ENCODE assay signal across 9 mouse cellular contexts in the genomic region with DNA sequence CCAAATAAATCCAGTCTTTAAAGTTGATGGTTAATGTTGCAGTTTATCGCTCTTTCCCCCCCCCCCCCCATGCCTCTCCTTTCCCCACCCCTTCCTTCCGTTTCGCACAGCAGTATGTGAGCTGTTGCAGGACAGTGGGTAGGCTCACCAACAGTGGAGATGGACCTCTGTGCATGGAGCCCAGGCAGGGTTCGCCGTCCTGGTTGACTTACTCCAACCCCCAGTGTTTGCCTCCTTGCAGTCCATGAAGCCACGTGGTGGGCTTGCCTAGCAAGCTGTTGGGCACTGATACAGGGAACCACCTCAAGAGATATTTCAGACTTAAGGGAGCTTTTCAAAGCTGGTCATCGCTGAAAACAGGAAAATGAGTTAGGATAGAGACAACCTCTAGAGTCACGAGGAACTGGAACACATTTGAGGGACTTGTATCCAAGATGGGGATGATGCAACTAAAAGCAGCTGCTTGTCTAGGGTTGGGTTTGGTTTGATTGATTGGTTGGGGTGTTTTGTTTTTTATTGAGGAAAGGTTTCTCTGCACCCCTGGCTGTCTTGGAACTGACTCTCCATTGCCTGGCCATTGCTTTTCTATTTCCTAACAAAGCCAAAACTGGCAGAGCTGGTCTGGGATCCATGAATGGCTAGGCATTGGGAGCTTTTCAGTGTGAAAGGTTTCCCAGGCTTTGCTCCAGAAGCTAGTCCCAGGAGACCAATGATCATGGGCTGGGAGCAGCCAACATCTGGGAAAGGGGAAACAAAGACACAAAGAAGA. TPM values are rescaled to one million over a fixed set of nuclear protein-coding genes. Genes with fewer than 3 reads are reported as not detected.
DNase-seq lines count a peak whose midpoint lies in the region; ATAC-seq and TF ChIP-seq lines count a peak whose summit lies in the region.
"Had no signal": no experiment of that assay in that cellular context is flagged by ENCODE, and none has a peak within 500 bp of the region (broad histone marks: within the 10 kb centered on the region; RNA-seq: fewer than 3 reads in every experiment).

No protein-coding gene starts in this region.

- H3K4me1 ChIP-seq in intestine, embryonic 16.5 days (ENCODE audit: control insufficient read depth, insufficient read depth, low read length), result peaks cover 36% of the 10 kb centered on the region
- peaks cover 21% of the 10 kb centered on the region for H3K4me1 ChIP-seq in intestine, postnatal 0 days (replicated peaks; ENCODE audit: control insufficient read depth, insufficient read depth, low read length)
- H3K4me1 ChIP-seq in MEL (ENCODE audit: control insufficient read depth in 1 of 2, insufficient read depth in 2 of 2, low read length in 2 of 2), result peaks cover 0 to 21% of the 10 kb centered on the region in 2 experiments; a peak in 3 of 4 replicates
- peaks cover 30% of the 10 kb centered on the region for H3K4me1 ChIP-seq in embryonic fibroblast, embryonic 13.5 days (ENCODE audit: control insufficient read depth, insufficient read depth, low read length)
- peaks cover 53% of the 10 kb centered on the region for H3K4me1 ChIP-seq in limb, embryonic 12.5 days (replicated peaks)
- peaks cover 40% of the 10 kb centered on the region for H3K4me1 ChIP-seq in hindbrain, embryonic 13.5 days (replicated peaks)

- WGBS in intestine, embryonic 16.5 days, result 77% methylated on average over 8 of the region's 8 CpGs
- WGBS in intestine, postnatal 0 days, result 65% methylated on average over 8 of the region's 8 CpGs
- 83% methylated on average over 7 of the region's 8 CpGs for WGBS in limb, embryonic 12.5 days
- WGBS in hindbrain, embryonic 13.5 days, result 79% methylated on average over 8 of the region's 8 CpGs

- peak in 1 of 2 experiments; percentile 49; a peak in 1 of 4 replicates for TF ChIP-seq POLR2A in MEL (IDR thresholded peaks at IDR 0.05; ENCODE audit: control insufficient read depth in 1 of 2, insufficient read depth in 1 of 2, low read depth in 1 of 2, low read length in 2 of 2, poor library complexity in 1 of 2)
- TF ChIP-seq POLR2A in embryonic fibroblast, embryonic 13.5 days (IDR thresholded peaks at IDR 0.05; ENCODE audit: low read depth, low read length), result no peak

- no peaks in the 10 kb centered on the region; the same call in none of the 2 replicates for H3K79me2 ChIP-seq in MEL (ENCODE audit: control insufficient read depth, insufficient read depth, low read length, poor library complexity)

- TF ChIP-seq RAD21 in MEL (IDR thresholded peaks at IDR 0.05; ENCODE audit: low read depth, low read length), result no peak

- no peak overlapping the region for H3K9ac ChIP-seq in intestine, embryonic 16.5 days (ENCODE audit: low read depth, low read length)
- no peak overlapping the region for H3K9ac ChIP-seq in intestine, postnatal 0 days (ENCODE audit: low read depth, low read length)
- H3K9ac ChIP-seq in MEL (ENCODE audit: control insufficient read depth, low read depth, low read length, poor library complexity, severe bottlenecking), result no peak overlapping the region
- no peak overlapping the region for H3K9ac ChIP-seq in limb, embryonic 12.5 days (replicated peaks)
- no peak overlapping the region for H3K9ac ChIP-seq in hindbrain, embryonic 13.5 days

- no peak overlapping the region for H3K4me2 ChIP-seq in intestine, embryonic 16.5 days (ENCODE audit: low read depth, low read length)
- H3K4me2 ChIP-seq in intestine, postnatal 0 days (replicated peaks; ENCODE audit: low read depth), result no peak overlapping the region
- no peak overlapping the region for H3K4me2 ChIP-seq in limb, embryonic 12.5 days
- no peak overlapping the region for H3K4me2 ChIP-seq in hindbrain, embryonic 13.5 days

- H3K27me3 ChIP-seq in intestine, embryonic 16.5 days (replicated peaks; ENCODE audit: control insufficient read depth, insufficient read depth, low read length), result no peaks in the 10 kb centered on the region
- H3K27me3 ChIP-seq in intestine, postnatal 0 days (replicated peaks; ENCODE audit: control insufficient read depth, insufficient read depth, low read length), result no peaks in the 10 kb centered on the region
- no peaks in the 10 kb centered on the region for H3K27me3 ChIP-seq in MEL (ENCODE audit: control insufficient read depth in 1 of 2, insufficient read depth in 2 of 2, low read length in 2 of 2)
- no peaks in the 10 kb centered on the region for H3K27me3 ChIP-seq in limb, embryonic 12.5 days
- peaks cover 47% of the 10 kb centered on the region for H3K27me3 ChIP-seq in hindbrain, embryonic 13.5 days

- no peak for ATAC-seq in intestine, embryonic 16.5 days
- no peak for ATAC-seq in intestine, postnatal 0 days
- no peak for ATAC-seq in limb, embryonic 12.5 days (ENCODE audit: insufficient number of reproducible peaks, insufficient read depth, low FRiP score, low TSS enrichment, low read depth)
- no peak for ATAC-seq in hindbrain, embryonic 13.5 days (ENCODE audit: low FRiP score)

- peak overlapping the region; percentile 50; the same call in 1 of the 2 replicates for H3K27ac ChIP-seq in intestine, embryonic 16.5 days (ENCODE audit: low read length)
- H3K27ac ChIP-seq in intestine, postnatal 0 days (ENCODE audit: low read depth, low read length), result no peak overlapping the region; the same call in 1 of the 2 replicates
- no peak overlapping the region; the same call in 1 of the 2 replicates for H3K27ac ChIP-seq in MEL (ENCODE audit: control insufficient read depth, low read depth, low read length)
- H3K27ac ChIP-seq in embryonic fibroblast, embryonic 13.5 days (ENCODE audit: insufficient read depth, low read length), result peak overlapping the region; percentile 55
- peak overlapping the region; percentile 54 for H3K27ac ChIP-seq in limb, embryonic 12.5 days
- H3K27ac ChIP-seq in hindbrain, embryonic 13.5 days, result no peak overlapping the region; the same call in 1 of the 2 replicates

- H3K9me3 ChIP-seq in intestine, embryonic 16.5 days (ENCODE audit: control insufficient read depth, low read length), result no peaks in the 10 kb centered on the region
- H3K9me3 ChIP-seq in intestine, postnatal 0 days (ENCODE audit: control insufficient read depth), result no peaks in the 10 kb centered on the region
- no peaks in the 10 kb centered on the region for H3K9me3 ChIP-seq in MEL (replicated peaks; ENCODE audit: insufficient read depth, low read length)
- H3K9me3 ChIP-seq in limb, embryonic 12.5 days, result no peaks in the 10 kb centered on the region
- H3K9me3 ChIP-seq in hindbrain, embryonic 13.5 days, result no peaks in the 10 kb centered on the region

- TF ChIP-seq CTCF in intestine, postnatal 0 days (IDR thresholded peaks at IDR 0.05; ENCODE audit: low read depth), result no peak
- no peak for TF ChIP-seq CTCF in MEL (IDR thresholded peaks at IDR 0.05 in 2 of 3, conservative IDR thresholded peaks at IDR 0.05 in 1 of 3; ENCODE audit: control insufficient read depth in 1 of 3, insufficient read depth in 1 of 3, low read depth in 2 of 3, low read length in 3 of 3, poor library complexity in 1 of 3, severe bottlenecking in 1 of 3)
- no peak for TF ChIP-seq CTCF in embryonic fibroblast, embryonic 13.5 days (IDR thresholded peaks at IDR 0.05; ENCODE audit: borderline replicate concordance, insufficient read depth, low read length)

- DNase-seq in MEL (ENCODE audit: low read depth, low spot score), result peak; percentile 53
- DNase-seq in thymus, postnatal 14 days, result no peak
- DNase-seq in frontal cortex, postnatal 25 days (ENCODE audit: low spot score in 2 of 2), result no peak

- H3K36me3 ChIP-seq in intestine, embryonic 16.5 days (ENCODE audit: control insufficient read depth, insufficient read depth, low read length), result peaks cover 7% of the 10 kb centered on the region
- H3K36me3 ChIP-seq in intestine, postnatal 0 days (ENCODE audit: control insufficient read depth, insufficient read depth), result peaks cover 56% of the 10 kb centered on the region
- H3K36me3 ChIP-seq in MEL (ENCODE audit: control insufficient read depth in 1 of 2, insufficient read depth in 2 of 2, low read length in 2 of 2), result peaks cover 9 to 24% of the 10 kb centered on the region in 2 experiments
- peaks cover 62% of the 10 kb centered on the region for H3K36me3 ChIP-seq in limb, embryonic 12.5 days
- peaks cover 58% of the 10 kb centered on the region for H3K36me3 ChIP-seq in hindbrain, embryonic 13.5 days

- H3K4me3 ChIP-seq in intestine, embryonic 16.5 days (ENCODE audit: low read length), result no peak overlapping the region
- no peak overlapping the region for H3K4me3 ChIP-seq in intestine, postnatal 0 days (ENCODE audit: low read depth, low read length)
- H3K4me3 ChIP-seq in MEL (ENCODE audit: control insufficient read depth in 1 of 2, insufficient read depth in 1 of 2, low read depth in 2 of 2, low read length in 2 of 2), result no peak overlapping the region
- no peak overlapping the region for H3K4me3 ChIP-seq in embryonic fibroblast, embryonic 13.5 days (ENCODE audit: insufficient read depth, low read length)
- H3K4me3 ChIP-seq in limb, embryonic 12.5 days (replicated peaks), result no peak overlapping the region
- no peak overlapping the region for H3K4me3 ChIP-seq in hindbrain, embryonic 13.5 days

- TF ChIP-seq EP300 in MEL (IDR thresholded peaks at IDR 0.05; ENCODE audit: low read depth in 1 of 2, low read length in 2 of 2), result no peak

RNA-seq across cellular contexts. Expression of a gene that starts 2.9 kb away (rescaled TPM):
- polyA plus RNA-seq in intestine, embryonic 16.5 days (2015; fragmentation: Nextera tagmentation; extraction: Ambion mirVana), result 26.4 and 28.6 TPM in 2 replicates
- 11.7 and 15.0 TPM in 2 replicates for polyA plus RNA-seq in intestine, postnatal 0 days (2015; fragmentation: Nextera tagmentation; extraction: Ambion mirVana)
- total RNA-seq in MEL (2012; rRNA removed), result 0.16 and 0.42 TPM in 2 replicates
- 1 to 10 TPM in 1 of 2 experiments, not detected in 1; 3.1 TPM for polyA plus RNA-seq in MEL (2012; ENCODE audit: insufficient read depth in 1 of 2, insufficient read length in 2 of 2, low read depth in 1 of 2, low replicate concordance in 2 of 2, missing spikeins in 1 of 2)
- 61.8 and 71.1 TPM in 2 replicates for polyA plus RNA-seq in embryonic fibroblast, embryonic 13.5 days (2011; ENCODE audit: insufficient read length, low read depth, missing spikeins)
- 16.6 and 22.6 TPM in 2 replicates for polyA plus RNA-seq in limb, embryonic 12.5 days (2016; fragmentation: Nextera tagmentation; extraction: Ambion mirVana)
- 8.3 and 9.3 TPM in 2 replicates for polyA plus RNA-seq in hindbrain, embryonic 13.5 days (2015; fragmentation: Nextera tagmentation; extraction: Ambion mirVana)
- total RNA-seq: granulocyte monocyte progenitor cell, adult 5-6 weeks had no signal

RNA-seq across cellular contexts. Expression of a gene that starts 23.8 kb away (rescaled TPM):
- polyA plus RNA-seq in intestine, embryonic 16.5 days (2015; fragmentation: Nextera tagmentation; extraction: Ambion mirVana), result 112 and 117 TPM in 2 replicates
- polyA plus RNA-seq in intestine, postnatal 0 days (2015; fragmentation: Nextera tagmentation; extraction: Ambion mirVana), result 47.8 and 53.0 TPM in 2 replicates
- total RNA-seq in MEL (2012; rRNA removed), result 561 and 633 TPM in 2 replicates
- polyA plus RNA-seq in MEL (2012; ENCODE audit: insufficient read depth in 1 of 2, insufficient read length in 2 of 2, low read depth in 1 of 2, low replicate concordance in 2 of 2, missing spikeins in 1 of 2), result 100 to 1,000 TPM; 464 to 790 TPM
- polyA plus RNA-seq in embryonic fibroblast, embryonic 13.5 days (2011; ENCODE audit: insufficient read length, low read depth, missing spikeins), result 309 and 317 TPM in 2 replicates
- polyA plus RNA-seq in limb, embryonic 12.5 days (2016; fragmentation: Nextera tagmentation; extraction: Ambion mirVana), result 121 and 124 TPM in 2 replicates
- polyA plus RNA-seq in hindbrain, embryonic 13.5 days (2015; fragmentation: Nextera tagmentation; extraction: Ambion mirVana), result 82.3 and 82.9 TPM in 2 replicates

RNA-seq across cellular contexts. Expression of a gene that starts 38.7 kb away (rescaled TPM):
- 27.5 and 28.0 TPM in 2 replicates for polyA plus RNA-seq in intestine, embryonic 16.5 days (2015; fragmentation: Nextera tagmentation; extraction: Ambion mirVana)
- polyA plus RNA-seq in intestine, postnatal 0 days (2015; fragmentation: Nextera tagmentation; extraction: Ambion mirVana), result 26.3 and 26.7 TPM in 2 replicates
- total RNA-seq in MEL (2012; rRNA removed), result 26.5 and 29.3 TPM in 2 replicates
- 10 to 100 TPM in 1 of 2 experiments, not detected in 1; 35.4 TPM for polyA plus RNA-seq in MEL (2012; ENCODE audit: insufficient read depth in 1 of 2, insufficient read length in 2 of 2, low read depth in 1 of 2, low replicate concordance in 2 of 2, missing spikeins in 1 of 2)
- polyA plus RNA-seq in embryonic fibroblast, embryonic 13.5 days (2011; ENCODE audit: insufficient read length, low read depth, missing spikeins), result 35.5 and 36.0 TPM in 2 replicates
- polyA plus RNA-seq in limb, embryonic 12.5 days (2016; fragmentation: Nextera tagmentation; extraction: Ambion mirVana), result 12.9 and 16.8 TPM in 2 replicates
- polyA plus RNA-seq in hindbrain, embryonic 13.5 days (2015; fragmentation: Nextera tagmentation; extraction: Ambion mirVana), result 50.8 and 57.4 TPM in 2 replicates

RNA-seq across cellular contexts. Expression of a gene that starts 46.8 kb away (rescaled TPM):
- polyA plus RNA-seq in intestine, embryonic 16.5 days (2015; fragmentation: Nextera tagmentation; extraction: Ambion mirVana), result 11.8 and 11.9 TPM in 2 replicates
- polyA plus RNA-seq in intestine, postnatal 0 days (2015; fragmentation: Nextera tagmentation; extraction: Ambion mirVana), result 27.8 and 29.1 TPM in 2 replicates
- total RNA-seq in MEL (2012; rRNA removed), result 0.65 and 1.1 TPM in 2 replicates
- 1 to 10 TPM in 1 of 2 experiments, not detected in 1; 1.8 TPM for polyA plus RNA-seq in MEL (2012; ENCODE audit: insufficient read depth in 1 of 2, insufficient read length in 2 of 2, low read depth in 1 of 2, low replicate concordance in 2 of 2, missing spikeins in 1 of 2)
- 43.0 and 55.0 TPM in 2 replicates for polyA plus RNA-seq in embryonic fibroblast, embryonic 13.5 days (2011; ENCODE audit: insufficient read length, low read depth, missing spikeins)
- polyA plus RNA-seq in limb, embryonic 12.5 days (2016; fragmentation: Nextera tagmentation; extraction: Ambion mirVana), result 0.96 and 1.2 TPM in 2 replicates
- polyA plus RNA-seq in hindbrain, embryonic 13.5 days (2015; fragmentation: Nextera tagmentation; extraction: Ambion mirVana), result 0.49 and 1.2 TPM in 2 replicates
- total RNA-seq: granulocyte monocyte progenitor cell, adult 5-6 weeks had no signal

RNA-seq across cellular contexts. Expression of a gene that starts 53.0 kb away (rescaled TPM):
- 25.0 and 31.2 TPM in 2 replicates for polyA plus RNA-seq in intestine, embryonic 16.5 days (2015; fragmentation: Nextera tagmentation; extraction: Ambion mirVana)
- 52.7 and 56.7 TPM in 2 replicates for polyA plus RNA-seq in intestine, postnatal 0 days (2015; fragmentation: Nextera tagmentation; extraction: Ambion mirVana)
- total RNA-seq in MEL (2012; rRNA removed), result 20.0 and 31.0 TPM in 2 replicates
- 10 to 100 TPM in 1 of 2 experiments, not detected in 1; 44.8 TPM for polyA plus RNA-seq in MEL (2012; ENCODE audit: insufficient read depth in 1 of 2, insufficient read length in 2 of 2, low read depth in 1 of 2, low replicate concordance in 2 of 2, missing spikeins in 1 of 2)
- 1.3 and 2.6 TPM in 2 replicates for polyA plus RNA-seq in embryonic fibroblast, embryonic 13.5 days (2011; ENCODE audit: insufficient read length, low read depth, missing spikeins)
- polyA plus RNA-seq in limb, embryonic 12.5 days (2016; fragmentation: Nextera tagmentation; extraction: Ambion mirVana), result 0.15 TPM in 1 of 2 replicates, not detected in the other
- 0.14 TPM in 1 of 2 replicates, not detected in the other for polyA plus RNA-seq in hindbrain, embryonic 13.5 days (2015; fragmentation: Nextera tagmentation; extraction: Ambion mirVana)

Comparison
In these comparisons a context has a peak if more than half of its experiments do, and no peak if none do; other contexts are left out.
1. H3K27ac ChIP-seq: peak in intestine, embryonic 16.5 days (single experiment), embryonic fibroblast, embryonic 13.5 days (single experiment) and limb, embryonic 12.5 days (single experiment); none in intestine, postnatal 0 days (single experiment), MEL (single experiment) and hindbrain, embryonic 13.5 days (single experiment).